Mouse (Mus musculus) testis, adult 2 months (tissue): ENCODE results near the gene Adra1b. TPM values are rescaled to one million over a fixed set of nuclear protein-coding genes. Genes with fewer than 3 reads are reported as not detected.
A peak's percentile ranks its signal among the peaks of the same experiment; 100 is the strongest.

ENCODE experiments used
- H3K27ac ChIP-seq: fragments of 200-500 bp; 2 replicates; pipeline ENCODE4 v1.5.1; 2012; ENCODE audit warnings: low read depth, low read length; ENCODE audit not compliant: control insufficient read depth, insufficient read depth
- H3K27me3 ChIP-seq: fragments of 200-500 bp; 2 replicates; pipeline ENCODE4 v1.6.1; 2012; ENCODE audit warnings: mild to moderate bottlenecking, low read length, moderate library complexity; ENCODE audit not compliant: control insufficient read depth, insufficient read depth
- H3K36me3 ChIP-seq: fragments of 200-500 bp; 2 replicates; pipeline ENCODE4 v1.6.1; 2012; ENCODE audit warnings: mild to moderate bottlenecking, low read length; ENCODE audit not compliant: control insufficient read depth, insufficient read depth
- H3K4me1 ChIP-seq: fragments of 200-500 bp; 2 replicates; pipeline ENCODE4 v1.6.1; 2012; ENCODE audit warnings: low read length; ENCODE audit not compliant: control insufficient read depth, insufficient read depth
- H3K4me3 ChIP-seq: fragments of 200-500 bp; 2 replicates; pipeline ENCODE4 v1.5.1; 2012; ENCODE audit warnings: low read depth, mild to moderate bottlenecking, low read length, moderate library complexity, mixed read lengths; ENCODE audit not compliant: control insufficient read depth
- CTCF ChIP-seq: fragments of 200-500 bp; IDR thresholded peaks from 2 replicates; pipeline ENCODE4 v1.5.1; 2012; ENCODE audit warnings: low read depth, mild to moderate bottlenecking, inconsistent platforms, low read length, moderate library complexity; ENCODE audit not compliant: control insufficient read depth, insufficient read depth, insufficient replicate concordance
- POLR2A ChIP-seq: fragments of 200-500 bp; IDR thresholded peaks from 2 replicates; pipeline ENCODE4 v1.6.1; 2012; ENCODE audit warnings: low read depth, mild to moderate bottlenecking, inconsistent platforms, low read length, moderate library complexity; ENCODE audit not compliant: control insufficient read depth
- polyA plus RNA-seq: library from polyadenylated mRNA; depleted of rRNA; stranded (reverse); fragments of >200 nt; gene quantifications from 2 replicates; pipeline ENCODE4 v1.2.3, GENCODE M21; 2012

The Adra1b gene
- polyA plus RNA-seq, 1 experiment: 0.53 TPM

DNA sequence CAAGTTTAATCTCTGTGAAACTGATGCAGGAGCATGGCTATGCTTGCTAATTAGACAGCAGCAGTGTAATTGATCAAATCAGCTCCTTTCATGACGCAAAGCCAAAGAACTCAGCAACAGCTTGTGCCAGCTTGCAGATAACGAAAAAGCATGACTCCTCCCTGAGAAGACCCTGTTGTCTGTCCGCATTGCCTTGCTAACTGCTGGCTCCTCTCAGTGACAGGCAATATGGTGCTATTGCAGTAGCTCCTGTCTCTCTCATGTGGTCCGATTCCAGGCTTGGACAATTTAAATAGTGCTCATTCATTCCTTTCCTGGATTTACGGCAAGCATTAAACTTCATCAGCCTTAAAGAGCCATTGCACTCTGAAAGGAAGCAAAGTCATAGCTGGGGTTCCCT, 93.3 kb downstream of the Adra1b start:
- TF ChIP-seq POLR2A (no peak), CTCF (no peak)
- no peaks in the 10 kb centered on the region for H3K27me3 ChIP-seq
- H3K4me3 ChIP-seq: no peak overlapping the region
- no peaks in the 10 kb centered on the region for H3K36me3 ChIP-seq
- H3K27ac ChIP-seq: no peak overlapping the region
- H3K4me1 ChIP-seq: no peaks in the 10 kb centered on the region

DNA sequence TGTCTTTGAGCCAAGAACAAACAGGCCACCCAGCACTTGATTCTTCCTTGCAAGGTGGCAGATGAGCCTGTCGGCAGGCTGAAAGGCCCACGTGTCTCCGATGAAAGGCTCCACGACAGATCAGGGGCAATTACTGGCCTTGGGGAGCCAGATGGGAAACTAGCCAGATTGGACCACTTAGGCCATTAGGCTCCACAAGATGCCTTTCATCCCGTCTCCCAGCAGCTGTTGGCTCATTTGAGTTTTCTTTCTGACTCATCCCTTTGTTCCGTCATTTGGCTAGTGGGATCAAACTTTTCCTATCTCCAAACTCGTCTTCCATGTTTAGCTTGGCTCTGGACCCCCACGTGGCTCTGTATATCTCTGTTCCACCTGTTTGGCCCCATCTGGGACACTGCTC, 105.0 kb downstream of the Adra1b start:
- Histone ChIP-seq H3K27ac (no peak overlapping the region), H3K4me1 (no peaks in the 10 kb centered on the region), H3K4me3 (no peak overlapping the region), H3K36me3 (no peaks in the 10 kb centered on the region), H3K27me3 (no peaks in the 10 kb centered on the region)
- TF ChIP-seq POLR2A (no peak), CTCF (no peak)

DNA sequence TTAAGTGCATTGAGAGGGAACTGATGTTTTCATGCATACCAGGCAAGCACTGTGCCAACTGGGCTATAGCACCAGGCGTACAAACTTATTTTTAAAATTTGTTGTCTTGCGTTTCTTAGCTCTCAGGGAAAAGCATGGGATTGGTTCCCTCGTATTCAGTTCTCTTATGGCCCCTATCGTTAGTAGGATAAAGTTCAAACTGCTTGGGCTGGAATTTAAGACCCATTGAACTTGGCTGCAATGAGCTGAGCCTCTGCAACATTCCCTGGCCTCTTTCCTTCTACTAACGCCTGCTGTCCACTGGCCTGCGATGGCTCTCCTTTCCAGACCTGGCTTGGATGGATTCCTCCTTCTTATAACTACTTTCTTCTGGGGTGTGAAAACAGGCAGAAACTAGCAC, 110.6 kb downstream of the Adra1b start:
- Histone ChIP-seq H3K4me3 (no peak overlapping the region), H3K36me3 (no peaks in the 10 kb centered on the region), H3K4me1 (no peaks in the 10 kb centered on the region), H3K27ac (no peak overlapping the region), H3K27me3 (no peaks in the 10 kb centered on the region)
- TF ChIP-seq POLR2A (no peak), CTCF (no peak)

DNA sequence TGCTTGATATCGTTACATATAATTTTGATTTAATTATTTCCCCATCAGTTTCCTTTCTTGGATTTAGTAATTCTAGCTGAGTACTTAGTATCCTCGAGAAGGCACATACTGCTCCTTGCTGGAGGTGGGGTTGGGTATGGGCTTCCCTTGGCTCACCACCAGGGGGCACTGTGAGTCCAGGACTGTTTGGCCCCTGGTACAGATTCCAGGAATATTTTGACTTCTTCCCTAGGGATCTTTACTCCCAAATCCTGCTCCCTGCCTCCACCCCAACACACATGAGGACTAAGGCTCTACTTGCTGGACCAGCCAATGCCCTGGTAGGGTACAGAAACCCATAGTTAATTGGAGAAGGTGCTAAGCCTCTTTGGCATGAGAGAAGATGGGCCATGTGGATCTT, 117.2 kb downstream of the Adra1b start:
- TF ChIP-seq POLR2A (no peak), CTCF (peak; percentile 84; the same call in 1 of the 2 replicates)
- Histone ChIP-seq H3K4me3 (no peak overlapping the region), H3K27ac (no peak overlapping the region), H3K36me3 (no peaks in the 10 kb centered on the region), H3K27me3 (no peaks in the 10 kb centered on the region), H3K4me1 (no peaks in the 10 kb centered on the region)

DNA sequence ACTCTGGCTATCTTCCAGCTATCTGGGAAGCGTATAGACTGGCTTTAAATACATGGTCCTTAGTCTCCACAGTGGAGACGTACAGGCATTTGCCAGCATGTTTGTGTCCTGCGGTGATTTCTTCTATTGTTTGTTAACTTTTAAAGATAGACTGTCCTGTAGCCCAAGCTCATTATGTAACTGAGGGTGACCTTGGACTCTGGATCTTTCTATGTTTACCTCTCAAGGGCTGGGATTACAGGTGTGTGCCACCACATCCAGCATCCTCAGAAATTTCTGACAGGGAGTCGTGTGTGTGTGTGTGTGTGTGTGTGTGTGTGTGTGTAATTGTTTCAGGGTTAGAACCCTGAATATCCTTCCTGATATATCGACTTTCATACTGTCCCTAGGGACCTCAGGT, 117.9 kb downstream of the Adra1b start:
- no peak overlapping the region for H3K27ac ChIP-seq
- no peak overlapping the region for H3K4me3 ChIP-seq
- no peaks in the 10 kb centered on the region for H3K27me3 ChIP-seq
- no peak for TF ChIP-seq POLR2A
- no peak for TF ChIP-seq CTCF
- no peaks in the 10 kb centered on the region for H3K36me3 ChIP-seq
- no peaks in the 10 kb centered on the region for H3K4me1 ChIP-seq

- no peak overlapping the region for H3K4me3 ChIP-seq
- H3K36me3 ChIP-seq: no peaks in the 10 kb centered on the region
- H3K27ac ChIP-seq: no peak overlapping the region
- no peaks in the 10 kb centered on the region; the same call in 1 of the 2 replicates for H3K4me1 ChIP-seq
- H3K27me3 ChIP-seq: no peaks in the 10 kb centered on the region
- TF ChIP-seq CTCF (no peak), POLR2A (no peak)
Measured at GRCm38 (mm10) chr11:43779551-43779950, 121.5 kb downstream of the Adra1b start.

- Histone ChIP-seq H3K27ac (no peak overlapping the region), H3K4me1 (no peaks in the 10 kb centered on the region; the same call in 1 of the 2 replicates), H3K4me3 (peak overlapping the region; percentile 49; the same call in 1 of the 2 replicates), H3K27me3 (no peaks in the 10 kb centered on the region), H3K36me3 (no peaks in the 10 kb centered on the region)
- TF ChIP-seq POLR2A (no peak), CTCF (no peak)
Measured at GRCm38 (mm10) chr11:43776324-43776694, 124.7 kb downstream of the Adra1b start.

DNA sequence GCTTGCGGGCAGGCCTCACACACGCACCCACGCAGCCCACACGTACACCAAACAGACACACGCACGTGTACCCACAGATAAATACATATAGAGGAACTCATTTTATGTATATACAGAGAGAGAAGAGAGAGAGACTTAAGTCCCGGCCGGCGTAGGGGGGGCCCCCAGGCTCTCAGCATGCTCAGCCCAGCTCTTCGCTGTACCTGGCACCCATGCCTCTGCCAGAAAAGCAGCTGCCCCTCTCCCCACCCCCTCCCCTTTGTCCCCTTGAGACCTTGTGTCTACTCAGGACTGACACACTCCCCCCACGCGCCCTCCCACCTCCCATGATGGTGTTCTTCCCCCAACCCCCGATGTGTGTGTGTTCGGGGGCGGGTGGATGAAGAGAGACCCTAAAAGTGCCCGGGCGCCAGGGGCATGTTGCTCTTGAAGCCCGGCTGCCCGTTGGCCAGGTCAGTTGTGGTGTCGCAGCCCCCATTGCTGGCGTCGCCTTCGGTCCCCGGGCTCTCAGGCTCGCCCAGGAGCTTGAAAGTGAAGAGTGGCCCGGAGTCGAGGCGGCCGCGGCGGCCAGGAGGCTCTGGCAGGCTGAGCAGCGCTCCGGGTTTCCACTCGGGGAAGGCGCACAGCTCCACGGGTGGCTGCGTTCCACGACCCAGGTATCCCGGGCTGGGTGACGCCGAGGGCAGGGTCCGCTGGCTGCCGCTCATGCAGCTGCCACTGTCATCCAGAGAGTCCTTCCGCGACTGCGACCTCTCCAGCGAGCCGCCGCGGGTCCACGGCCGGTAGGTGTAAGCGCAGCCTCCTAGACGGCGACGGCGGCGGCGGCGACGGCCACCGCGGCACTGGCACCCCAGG, 125.3 kb downstream of the Adra1b start:
- no peak overlapping the region for H3K27ac ChIP-seq

More for the DNA sequence above, 125.3 kb downstream of the Adra1b start:
- Histone ChIP-seq H3K27me3 (no peaks in the 10 kb centered on the region), H3K36me3 (no peaks in the 10 kb centered on the region), H3K4me1 (no peaks in the 10 kb centered on the region; the same call in 1 of the 2 replicates), H3K4me3 (peak overlapping the region; percentile 49; the same call in 1 of the 2 replicates)
- TF ChIP-seq POLR2A: no peak
- TF ChIP-seq CTCF: no peak
